Mouse (Mus musculus): ENCODE measurements at regions not wholly inside any gene's neighbourhood (a gene's known extent, or its start where the extent isn't known, plus 50 kb on each side); places are given as distances from the start of the nearest gene placed in this dataset.

DNA sequence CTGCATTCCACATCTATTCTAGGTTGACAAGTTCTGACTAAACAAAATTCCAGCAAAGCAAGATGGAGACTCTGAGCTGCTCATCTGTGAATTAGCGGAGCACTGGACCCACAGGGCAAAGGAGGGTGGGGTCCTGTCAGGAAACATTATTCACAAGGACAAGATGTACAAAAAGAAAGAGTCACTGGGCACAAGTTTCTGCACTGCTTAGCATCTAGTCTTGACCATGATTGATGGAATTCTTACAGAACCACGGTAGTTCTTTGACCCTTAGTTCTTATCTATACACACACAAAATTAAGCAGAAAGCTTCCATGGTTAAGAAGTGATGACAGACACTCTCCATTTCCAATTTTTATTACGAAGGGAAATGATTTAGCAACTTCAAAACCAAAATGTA is 267.6 kb downstream of the Mreg start:
- DNase-seq: no peak

DNA sequence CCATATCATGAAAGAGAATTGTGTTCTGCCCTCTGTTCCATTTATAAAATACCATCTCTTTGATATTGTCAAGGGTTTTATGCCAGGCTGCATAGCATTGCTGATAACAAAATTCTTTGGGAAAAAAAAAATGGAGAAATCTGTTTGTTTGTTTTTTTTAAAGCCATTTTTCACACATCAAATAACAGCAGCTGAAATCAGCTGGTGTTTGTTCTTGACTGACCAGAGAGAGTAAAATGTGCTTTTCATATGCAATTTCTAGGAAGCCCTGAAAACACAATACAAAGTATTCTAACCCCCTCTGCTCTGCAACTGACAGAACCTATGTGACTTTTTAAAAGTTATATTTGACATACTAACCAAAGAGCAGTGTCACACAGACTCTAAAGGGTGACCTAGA is 270.0 kb downstream of the Mreg start:
- no peak for DNase-seq

DNA sequence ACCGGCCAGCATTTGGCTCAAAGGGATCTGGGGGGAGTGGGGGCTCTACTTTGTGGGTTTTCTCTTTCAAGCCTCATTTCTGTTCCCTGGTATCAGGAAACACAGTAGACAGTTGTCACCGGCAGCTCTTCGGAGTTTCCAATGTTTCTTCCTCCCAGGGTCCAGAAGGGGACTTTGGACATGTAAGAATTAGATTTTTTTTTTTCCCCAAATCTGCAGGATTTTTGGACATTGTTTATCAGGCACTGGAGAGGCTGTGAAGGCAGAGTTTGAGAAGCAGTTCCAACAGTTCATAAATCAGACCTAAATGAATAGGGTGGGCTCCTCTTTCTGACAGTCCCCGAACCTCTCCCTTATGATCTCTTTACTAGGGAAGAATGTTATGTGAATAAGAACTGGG is 270.4 kb downstream of the Mreg start:
- DNase-seq: no peak

DNA sequence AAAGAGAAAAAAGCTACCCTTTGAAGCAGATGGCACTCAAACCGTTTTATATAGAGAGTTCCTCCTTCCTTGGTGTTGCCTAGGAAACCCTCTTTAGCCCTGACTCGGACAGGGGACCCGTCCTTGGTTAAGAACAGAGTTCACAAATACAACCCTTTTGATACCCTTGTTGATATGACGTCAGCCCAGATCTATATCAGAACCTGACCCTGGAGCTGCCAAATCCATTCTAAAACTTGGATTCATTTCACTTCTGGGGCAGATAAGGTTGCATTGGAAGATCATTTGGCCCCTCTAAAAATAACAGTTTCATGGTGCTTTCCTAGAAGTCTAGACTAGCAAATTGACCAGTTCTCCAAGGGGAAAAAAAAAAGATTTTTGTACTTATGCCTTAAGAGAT is 271.2 kb downstream of the Mreg start:
- no peak for DNase-seq

DNA sequence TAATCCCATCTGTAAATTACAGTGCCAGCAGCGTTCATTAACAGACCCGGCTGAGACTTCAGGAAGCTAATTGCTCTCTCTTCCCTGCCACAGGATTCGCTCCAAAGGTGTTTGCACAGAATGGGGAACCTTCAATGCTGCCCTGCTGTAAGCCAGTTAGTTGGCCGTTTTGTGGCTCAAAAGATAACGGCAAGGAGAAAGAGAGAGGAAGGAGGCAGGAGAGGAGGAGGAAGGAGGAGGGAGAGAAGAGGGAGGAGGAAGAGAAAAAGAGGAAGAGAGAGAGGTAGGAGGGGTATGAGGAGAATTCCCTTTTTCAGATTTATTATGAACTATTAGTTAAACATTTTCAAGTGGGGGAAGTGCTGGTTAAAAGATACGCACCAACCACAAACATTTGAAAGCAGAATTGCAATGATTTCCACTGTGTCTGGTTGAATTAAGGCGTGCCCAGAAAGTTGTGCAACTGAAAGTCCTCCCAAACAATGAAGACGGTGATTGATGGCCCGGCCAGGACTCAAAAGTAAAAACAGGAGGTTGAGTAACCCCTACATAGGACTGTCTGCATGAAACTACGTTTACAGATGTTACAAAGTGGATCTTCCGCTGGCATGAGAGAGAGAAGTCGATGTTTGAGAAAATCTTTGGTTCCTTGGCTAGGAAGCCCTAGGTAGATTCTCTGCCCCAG is 273.6 kb downstream of the Mreg start:
- no peak for DNase-seq

DNA sequence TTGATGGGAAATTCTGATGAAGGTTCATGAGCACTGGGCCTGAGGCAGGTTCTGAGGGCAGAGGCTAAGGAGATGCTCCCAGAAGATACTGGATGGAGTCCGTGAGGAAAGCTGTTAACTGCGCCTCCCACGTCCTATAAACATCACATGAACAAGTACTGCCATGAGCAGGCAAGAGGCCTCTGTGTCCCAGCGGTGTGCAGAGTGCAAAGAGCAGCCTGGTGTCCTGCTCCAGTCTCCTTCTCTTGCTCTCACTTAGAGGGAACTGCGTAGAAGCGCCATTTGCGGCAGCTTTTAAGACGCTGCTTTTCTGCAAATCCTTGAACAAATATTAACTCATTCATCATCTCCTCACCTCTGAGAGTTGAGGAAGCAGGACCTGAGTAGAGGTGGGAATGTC is 274.2 kb downstream of the Mreg start:
- DNase-seq: no peak

DNA sequence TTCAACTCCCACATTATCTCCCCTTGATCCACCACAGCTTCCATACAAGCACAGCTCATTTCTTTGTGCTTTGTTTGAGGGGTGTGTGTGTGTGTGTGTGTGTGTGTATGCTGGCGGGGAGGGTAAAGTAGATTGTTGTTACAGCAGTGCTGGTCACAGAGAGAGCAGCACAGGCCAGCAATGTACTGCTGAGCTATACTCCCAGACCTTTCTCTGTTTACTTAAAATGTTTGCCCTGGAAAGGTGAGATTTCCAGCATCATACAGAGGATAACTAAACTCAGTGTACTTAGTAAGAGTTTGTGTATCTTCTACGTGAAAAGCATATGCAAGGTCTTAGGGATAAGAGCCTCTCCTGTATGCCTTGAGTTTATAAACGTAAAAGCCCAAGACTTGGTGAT is 274.9 kb downstream of the Mreg start:
- no peak for DNase-seq

DNA sequence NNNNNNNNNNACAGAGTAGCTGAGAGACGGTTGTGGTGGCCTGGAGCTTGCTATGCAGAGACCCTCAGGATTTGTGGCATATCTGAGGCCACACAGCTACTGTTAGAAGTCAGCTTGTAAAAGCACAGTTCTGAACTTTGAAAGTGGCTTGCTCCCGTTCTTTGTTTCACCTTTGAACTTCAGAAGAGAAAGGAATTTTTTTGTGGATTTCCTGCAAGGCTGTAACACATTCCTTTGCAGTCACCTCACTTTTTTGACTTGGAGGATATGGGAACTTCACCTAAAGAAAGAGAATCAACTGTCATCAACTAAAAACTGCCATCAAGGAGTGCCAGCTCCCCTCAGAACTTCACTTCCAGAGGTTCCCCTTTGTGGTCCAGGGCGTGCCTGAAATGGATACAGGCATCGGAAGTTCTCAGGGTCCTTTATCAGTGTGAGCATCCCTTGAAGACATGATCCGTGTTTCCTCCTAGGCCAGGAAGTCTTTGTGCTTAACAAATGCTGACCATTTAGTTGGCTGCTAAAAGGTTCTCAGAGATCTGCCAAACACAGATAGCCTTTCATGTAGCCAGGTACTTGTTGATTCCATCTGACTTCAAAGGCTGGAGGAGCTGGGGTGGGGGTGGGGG is 275.5 kb downstream of the Mreg start:
- no peak for DNase-seq

DNA sequence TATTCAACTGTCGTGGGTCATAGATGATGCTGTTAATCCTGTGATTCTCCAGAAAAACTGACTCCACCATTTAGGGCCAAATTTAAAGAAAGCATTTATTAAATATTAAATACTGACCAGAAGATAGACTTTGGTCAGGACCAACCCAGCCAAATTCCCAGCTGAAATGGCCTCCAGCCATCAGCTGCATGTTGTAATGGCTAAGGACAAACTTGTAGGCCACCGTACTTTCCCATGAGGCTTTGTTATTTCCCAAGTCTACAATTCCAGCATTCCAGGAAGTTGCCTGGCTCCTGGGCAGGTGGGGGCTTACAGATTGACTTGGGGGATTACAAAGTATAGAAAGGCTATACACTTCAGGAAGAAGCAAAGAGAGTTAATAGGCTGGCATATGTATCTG is 272.5 kb upstream of the Fn1 start:
- no peak for DNase-seq

DNA sequence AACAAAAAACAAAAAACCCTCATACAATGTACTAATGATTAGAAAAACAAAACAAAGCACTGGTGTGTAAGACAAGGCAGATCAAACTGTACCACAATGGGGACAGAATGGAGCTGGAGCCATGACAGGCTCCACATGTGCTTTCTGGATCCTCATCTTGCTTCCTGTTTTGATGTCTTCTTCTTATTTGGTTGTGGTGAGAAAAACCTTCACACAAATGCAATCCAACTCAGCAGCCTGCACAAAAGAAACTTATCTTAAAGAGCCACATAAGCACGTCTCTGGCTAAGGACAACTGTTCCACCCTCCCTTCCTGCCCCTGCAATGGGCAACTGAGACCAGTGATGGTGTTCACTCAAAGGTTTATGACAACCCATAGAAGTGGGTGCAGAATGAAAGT is 271.9 kb upstream of the Fn1 start:
- DNase-seq: no peak

DNA sequence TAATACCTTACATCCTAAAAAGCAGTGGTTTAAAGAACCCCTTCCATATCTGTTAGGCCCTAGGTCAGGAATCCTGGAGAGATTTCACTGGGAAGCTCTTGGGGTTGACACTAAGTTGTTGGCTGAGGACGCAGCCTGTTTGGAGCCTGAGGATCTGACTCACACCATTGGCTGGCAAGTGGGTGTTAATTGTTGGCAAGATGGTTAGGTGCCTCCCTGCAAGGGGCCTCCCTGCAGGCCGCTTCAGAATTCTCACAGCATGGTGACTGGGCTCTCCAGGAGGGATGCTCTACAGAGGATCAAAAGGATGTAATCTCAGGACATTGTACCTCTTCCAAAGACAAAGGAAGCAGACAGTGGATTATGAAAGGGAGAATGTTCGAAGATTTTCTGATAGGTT is 270.7 kb upstream of the Fn1 start:
- DNase-seq: no peak

DNA sequence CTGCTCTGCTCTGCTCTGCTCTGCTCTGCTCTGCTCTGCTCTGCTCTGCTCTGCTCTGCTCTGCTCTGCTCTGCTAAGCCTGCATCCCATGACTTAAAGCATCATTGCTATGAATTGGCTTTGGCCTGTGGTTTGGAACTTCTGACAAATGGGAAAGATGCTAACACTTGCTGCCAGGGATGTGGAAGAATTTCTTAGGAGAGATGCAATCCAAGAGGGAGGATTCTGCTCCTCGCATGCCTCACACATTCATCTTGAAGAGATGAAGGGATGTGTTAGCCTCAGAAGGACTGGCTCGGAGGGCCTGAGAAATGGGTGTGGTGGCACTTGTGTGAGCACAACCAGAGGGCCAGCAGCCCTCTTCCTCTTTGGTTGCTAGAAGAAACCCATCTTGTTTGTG is 268.5 kb upstream of the Fn1 start:
- DNase-seq: no peak

DNA sequence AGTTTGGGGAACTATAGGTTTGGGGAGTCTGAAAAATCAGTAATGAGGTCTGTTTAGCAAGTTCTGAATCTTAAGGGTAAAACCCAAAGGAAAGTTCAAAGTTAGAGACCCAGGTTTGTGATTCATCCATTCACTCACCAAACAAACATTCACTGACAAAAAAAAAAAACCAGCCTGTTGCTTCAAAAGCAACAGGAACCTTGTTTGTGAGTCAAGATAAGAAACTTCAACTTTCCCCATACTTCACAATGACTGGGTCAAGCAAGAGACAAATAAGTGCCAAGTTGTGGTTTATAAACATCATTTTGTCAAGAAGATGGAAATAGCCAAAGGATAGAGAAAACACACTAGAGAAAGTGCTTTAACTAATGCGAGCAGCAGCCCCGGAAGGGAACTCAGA is 266.9 kb upstream of the Fn1 start:
- no peak for DNase-seq

DNA sequence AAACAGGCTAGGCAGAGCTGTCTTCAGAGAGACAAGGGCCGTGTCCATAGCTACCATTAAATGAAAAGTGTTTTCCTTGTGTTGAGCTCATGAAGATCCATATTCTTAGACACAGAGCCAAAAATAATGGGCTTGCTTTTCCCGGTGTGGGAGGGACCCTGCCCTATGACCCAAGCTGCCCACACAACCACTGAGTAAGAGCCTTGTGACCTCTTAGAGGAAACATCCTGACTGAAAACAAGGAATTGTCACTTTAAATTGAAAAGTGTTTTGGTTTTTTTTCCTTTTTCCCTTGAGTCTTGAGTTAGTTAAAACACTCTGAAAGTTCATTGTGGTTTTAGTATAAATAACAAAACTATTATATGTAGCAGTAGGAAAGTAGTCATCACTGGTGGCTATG is 264.0 kb upstream of the Fn1 start:
- DNase-seq: no peak

DNA sequence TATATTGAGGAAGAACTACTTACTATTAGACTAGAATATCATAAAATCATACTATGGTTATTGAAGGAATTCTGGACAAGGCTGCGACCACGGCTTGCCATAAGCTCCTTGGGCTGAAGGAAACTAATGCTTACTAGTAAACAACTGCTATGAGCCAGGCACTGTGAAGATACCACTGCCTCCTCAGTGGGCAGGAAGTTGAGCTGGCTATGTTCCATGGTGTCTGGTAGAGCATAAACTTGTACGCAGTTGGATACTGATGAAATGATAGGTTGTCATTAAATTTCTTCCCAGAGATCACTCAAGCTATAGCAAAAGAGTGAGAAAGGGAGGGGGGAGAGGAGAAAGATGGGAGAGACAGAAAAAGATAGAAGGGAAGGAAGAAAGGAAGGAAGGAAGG is 261.4 kb upstream of the Fn1 start:
- no peak for DNase-seq

DNA sequence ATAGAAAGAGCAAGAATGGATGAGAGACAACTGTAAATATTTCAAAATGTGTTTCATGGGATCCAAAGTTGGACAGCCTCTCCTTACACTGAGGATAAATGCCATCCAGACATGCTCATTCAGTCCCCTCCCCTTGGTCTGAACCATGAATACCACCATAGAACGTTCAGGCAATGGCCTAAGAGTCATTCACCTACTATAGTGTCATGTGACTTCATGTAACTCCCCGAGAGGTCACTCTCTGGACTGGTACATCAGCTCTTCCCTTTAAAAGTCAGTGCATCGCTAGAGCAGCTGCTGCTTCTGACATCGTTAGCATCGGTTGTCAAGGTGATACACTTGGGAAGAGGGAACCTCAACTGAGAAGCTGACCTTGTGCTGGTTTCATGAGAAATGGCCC is 260.2 kb upstream of the Fn1 start:
- DNase-seq: no peak

DNA sequence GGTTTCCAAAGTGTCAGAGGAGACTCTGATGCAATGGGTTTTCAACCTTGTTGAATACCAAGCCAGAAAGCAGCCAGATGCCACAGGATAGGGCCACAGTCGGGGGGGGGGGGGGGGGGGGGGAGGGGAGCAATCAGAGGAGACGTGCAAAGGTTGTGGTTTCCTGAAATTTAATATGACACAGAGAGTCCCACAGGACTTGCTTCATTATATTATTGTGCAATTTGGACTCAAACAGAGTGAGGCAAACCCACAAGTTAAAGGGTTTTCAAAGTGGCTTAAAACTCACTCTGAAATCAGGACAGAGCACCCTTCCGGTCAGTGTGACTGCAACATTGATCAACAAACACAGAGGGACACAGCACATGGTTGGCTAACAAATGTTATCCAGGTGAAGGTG is 259.4 kb upstream of the Fn1 start:
- no peak for DNase-seq

DNA sequence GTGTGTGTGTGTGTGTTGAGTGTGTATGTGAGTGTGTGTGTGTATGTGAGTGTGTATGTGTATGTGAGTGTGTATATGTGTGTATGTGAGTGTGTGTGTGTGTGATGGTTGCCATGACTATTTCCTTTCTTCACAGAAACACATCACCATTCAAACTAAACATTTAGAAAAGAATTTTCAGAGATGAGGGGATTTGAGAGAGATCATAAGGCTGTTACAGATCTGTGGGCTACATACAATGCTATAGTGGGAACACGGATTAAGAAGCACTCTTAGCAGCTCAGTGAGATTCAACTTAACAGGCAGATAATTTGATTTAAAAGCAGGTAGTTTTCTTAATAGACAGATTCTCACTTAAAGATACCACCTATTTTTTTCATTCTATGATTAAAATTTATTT is 257.1 kb upstream of the Fn1 start:
- no peak for DNase-seq

DNA sequence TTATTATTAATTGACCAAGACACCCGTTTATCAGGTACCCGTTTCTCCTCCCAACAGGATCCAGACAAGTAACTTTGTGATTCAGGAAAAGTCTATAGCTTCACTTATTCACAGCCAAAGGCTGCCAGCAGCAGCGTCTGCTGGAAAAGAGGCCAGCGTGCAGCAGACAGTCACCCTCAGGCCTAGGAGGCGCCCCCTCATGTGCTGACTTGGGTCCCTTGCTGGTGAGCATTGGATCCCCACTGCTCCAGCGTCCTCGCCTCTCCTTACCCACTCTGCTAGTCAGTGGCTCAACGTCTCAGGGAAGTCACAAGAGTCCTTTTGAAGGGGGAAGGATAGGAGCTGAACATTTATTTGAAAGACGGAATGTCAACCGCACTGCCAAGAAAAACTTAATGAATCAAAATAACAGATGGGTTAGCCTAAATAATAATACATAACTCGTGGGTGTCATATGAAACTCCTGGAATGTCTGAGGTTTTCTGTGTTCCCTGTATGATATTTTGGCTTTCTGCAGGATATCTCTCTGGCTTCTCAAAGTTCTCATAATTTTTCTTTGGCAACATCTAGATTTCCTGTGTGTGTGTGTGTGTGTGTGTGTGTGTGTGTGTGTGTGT is 256.6 kb upstream of the Fn1 start:
- DNase-seq: no peak

DNA sequence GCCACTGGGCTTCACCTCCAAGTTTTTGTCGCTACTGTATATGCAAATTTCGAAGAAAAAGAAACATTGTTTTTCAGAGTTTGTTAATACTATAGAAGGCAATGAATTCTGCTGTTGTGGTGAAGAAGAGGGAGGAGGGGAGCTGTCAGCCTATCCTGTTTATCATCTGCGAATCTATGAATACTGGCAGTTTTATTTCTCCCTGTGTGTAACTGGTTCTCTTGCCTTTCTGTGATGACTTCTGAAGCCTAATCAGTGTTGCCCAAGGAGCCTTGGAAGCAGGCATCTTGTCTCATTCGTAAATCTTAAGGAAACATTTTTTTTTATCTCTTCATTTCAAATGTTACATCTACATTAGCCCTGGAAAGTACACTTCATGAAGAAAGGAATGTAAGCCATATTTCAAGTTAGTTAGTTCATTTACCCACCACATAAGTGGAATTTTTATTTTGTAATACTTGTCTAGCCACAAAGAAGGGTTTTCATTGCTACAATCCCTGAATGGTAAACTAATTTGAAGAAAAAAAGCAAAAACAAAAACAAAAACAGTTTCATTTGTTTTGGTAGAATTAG is 251.5 kb upstream of the Fn1 start:
- DNase-seq: no peak

DNA sequence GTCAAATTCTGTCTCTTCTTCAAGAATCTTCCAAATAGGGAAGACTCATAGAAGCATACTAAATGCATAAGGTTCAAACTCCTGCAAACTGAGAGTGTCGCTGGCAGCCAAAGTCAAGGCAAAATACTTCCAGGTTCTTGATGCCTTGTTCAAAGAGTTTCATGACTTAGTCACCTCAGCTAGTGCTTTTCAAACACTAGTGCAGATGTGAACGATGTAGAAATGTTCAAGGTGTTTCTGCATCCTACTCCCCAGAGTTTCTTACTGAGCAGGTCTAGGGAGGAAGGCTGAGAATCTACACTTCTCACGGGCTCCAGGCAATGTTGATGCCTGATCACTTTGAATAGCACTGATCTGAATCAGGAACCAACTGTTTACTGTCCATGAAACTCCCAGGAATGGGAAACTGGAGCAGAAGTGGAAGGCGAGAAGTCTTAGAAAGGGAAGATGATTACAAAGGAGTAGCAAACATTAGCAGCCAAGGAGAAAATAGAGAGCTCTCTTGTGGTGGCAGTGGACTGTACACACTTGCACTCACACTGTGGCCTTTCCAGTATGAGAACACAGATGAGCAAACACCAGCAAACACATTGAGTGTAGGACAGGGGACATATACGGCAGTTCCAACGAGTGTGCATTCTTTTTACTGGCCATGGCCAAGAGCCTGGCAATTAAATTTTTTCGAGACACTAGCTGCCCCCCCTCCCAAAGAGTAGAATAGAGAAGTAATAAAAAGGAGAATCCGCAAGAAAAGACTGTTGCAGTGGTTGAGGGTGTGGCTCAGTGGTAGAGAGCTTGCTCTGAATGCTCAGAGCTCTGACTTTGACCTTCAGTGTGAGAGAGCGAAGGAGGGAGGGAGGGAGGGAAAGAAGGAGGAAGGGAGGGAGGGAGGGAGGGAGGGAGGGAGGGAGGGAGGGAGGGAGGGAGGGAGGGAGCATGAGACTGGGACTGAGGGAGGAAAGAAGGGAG is 247.4 kb upstream of the Fn1 start:
- DNase-seq: no peak

DNA sequence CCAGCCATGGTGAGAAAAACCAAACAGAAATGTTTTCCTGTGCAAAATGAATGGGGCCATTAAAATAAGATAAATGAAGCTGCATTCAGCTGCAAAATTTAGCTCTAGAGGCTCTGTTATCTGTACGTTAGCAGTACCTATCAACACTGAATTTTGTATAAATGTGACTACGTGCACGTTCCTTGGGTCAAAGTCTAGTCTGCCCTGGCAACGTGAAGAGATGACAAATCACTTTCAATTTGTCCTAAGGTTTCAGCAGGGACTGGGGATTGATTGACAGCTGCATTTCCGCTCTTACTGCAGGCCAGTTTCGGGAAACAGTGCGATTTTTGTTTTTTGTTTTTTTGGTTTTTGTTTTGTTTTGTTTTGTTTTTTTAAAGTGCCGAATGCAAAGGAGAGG is 246.1 kb upstream of the Fn1 start:
- DNase-seq: no peak

DNA sequence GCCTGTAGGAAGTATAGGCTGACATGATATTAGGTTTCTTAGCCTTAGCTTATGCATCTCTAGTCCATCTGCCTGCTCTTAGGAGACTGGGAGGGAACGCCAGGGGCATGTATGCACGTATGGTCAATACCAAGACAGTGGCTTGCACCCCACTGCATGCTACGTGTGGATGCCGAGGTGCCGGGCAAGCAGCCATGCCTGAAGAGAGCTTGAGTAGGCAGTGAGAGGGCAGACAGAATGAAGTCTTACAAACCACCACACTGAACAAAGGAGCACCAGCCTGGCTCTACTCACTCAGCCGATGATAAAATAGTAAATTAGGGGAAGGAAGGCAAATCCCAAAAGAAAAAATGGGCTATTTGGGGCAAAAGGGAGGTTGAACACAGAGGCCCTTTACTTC is 245.2 kb upstream of the Fn1 start:
- DNase-seq: peak in 1 of 2 experiments; percentile 20
